Mouse (Mus musculus): ENCODE data around the gene Psen1.
A peak's percentile ranks its signal among the peaks of the same experiment; 100 is the strongest.

Psen1 gene

GRCm38 (mm10) chr12:83687934-83688315 lies at the start of gene Psen1:
Gene Psen1 (plus strand): TSS chr12:83688152.
- peak; percentile 95 to 97 for DNase-seq

GRCm38 (mm10) chr12:83641233-83641632 lies 46.7 kb upstream of the Psen1 start:
- no peak for DNase-seq

- DNase-seq, result no peak
Measured at GRCm38 (mm10) chr12:83643116-83643515, 44.8 kb upstream of the Psen1 start.

GRCm38 (mm10) chr12:83650346-83650745 lies 37.6 kb upstream of the Psen1 start:
- no peak for DNase-seq

- no peak for DNase-seq
Measured at GRCm38 (mm10) chr12:83651414-83651813, 36.5 kb upstream of the Psen1 start.

- DNase-seq, result no peak
Measured at GRCm38 (mm10) chr12:83685466-83685865, 2.5 kb upstream of the Psen1 start.

GRCm38 (mm10) chr12:83686575-83687350 lies 1.2 kb upstream of the Psen1 start:
- DNase-seq, result peak; percentile 10 to 24

GRCm38 (mm10) chr12:83688316-83689086 lies 549 bp downstream of the Psen1 start:
- no peak for DNase-seq

- DNase-seq, result no peak
Measured at GRCm38 (mm10) chr12:83689087-83689432, 1.1 kb downstream of the Psen1 start.

GRCm38 (mm10) chr12:83694011-83694410 lies 6.1 kb downstream of the Psen1 start:
- no peak for DNase-seq

- no peak for DNase-seq
Measured at GRCm38 (mm10) chr12:83694669-83695068, 6.7 kb downstream of the Psen1 start.

GRCm38 (mm10) chr12:83698637-83699036 lies 10.7 kb downstream of the Psen1 start:
- DNase-seq, result no peak

- DNase-seq, result no peak
Measured at GRCm38 (mm10) chr12:83701608-83702007, 13.7 kb downstream of the Psen1 start.

GRCm38 (mm10) chr12:83702796-83703195 lies 14.8 kb downstream of the Psen1 start:
- DNase-seq, result no peak

- DNase-seq, result no peak
Measured at GRCm38 (mm10) chr12:83706951-83707350, 19.0 kb downstream of the Psen1 start.

GRCm38 (mm10) chr12:83708160-83709092 lies 20.5 kb downstream of the Psen1 start:
- no peak for DNase-seq

- no peak for DNase-seq
Measured at GRCm38 (mm10) chr12:83709934-83710333, 22.0 kb downstream of the Psen1 start.

GRCm38 (mm10) chr12:83713749-83714148 lies 25.8 kb downstream of the Psen1 start:
- peak; percentile 27 to 57 for DNase-seq

GRCm38 (mm10) chr12:83716416-83717184 lies 28.6 kb downstream of the Psen1 start:
- no peak for DNase-seq

- no peak for DNase-seq
Measured at GRCm38 (mm10) chr12:83719431-83719830, 31.5 kb downstream of the Psen1 start.

GRCm38 (mm10) chr12:83721281-83721680 lies 33.3 kb downstream of the Psen1 start:
- peak in 1 of 2 experiments; percentile 19 for DNase-seq

- DNase-seq, result no peak
Measured at GRCm38 (mm10) chr12:83723037-83723436, 35.1 kb downstream of the Psen1 start.
